Mouse (Mus musculus): ENCODE measurements around the gene Smad6.

Gene Smad6

GRCm38 (mm10) chr9:63960829-63961185, 61.1 kb downstream of the Smad6 start:
- CTCF ChIA-PET, result no interaction called here

GRCm38 (mm10) chr9:63959933-63960828, 61.7 kb downstream of the Smad6 start:
- CTCF ChIA-PET, result interaction anchor here (0.5 kb wide), 1 partner anchor 8 kb away, joined by 4 read pairs; no protein-coding TSS in a partner anchor

- CTCF ChIA-PET, result interaction anchor here (0.5 kb wide), 1 partner anchor 9 kb away, joined by 4 read pairs; no protein-coding TSS in a partner anchor
These were observed 62.5 kb downstream of the Smad6 start for GRCm38 (mm10) chr9:63959129-63959932.

GRCm38 (mm10) chr9:63958337-63959030, 63.4 kb downstream of the Smad6 start:
- CTCF ChIA-PET, result no interaction called here

GRCm38 (mm10) chr9:63957647-63958185, 64.1 kb downstream of the Smad6 start:
- CTCF ChIA-PET, result no interaction called here

GRCm38 (mm10) chr9:63956052-63956451, 65.8 kb downstream of the Smad6 start:
- CTCF ChIA-PET, result interaction anchor here (0.9 kb wide), 1 partner anchor 132 kb away, joined by 4 read pairs; no protein-coding TSS in a partner anchor

- CTCF ChIA-PET, result interaction anchor here (0.5 kb wide), 1 partner anchor 147 kb away, joined by 8 read pairs; no protein-coding TSS in a partner anchor
These were observed 68.2 kb downstream of the Smad6 start for GRCm38 (mm10) chr9:63953691-63954090.

GRCm38 (mm10) chr9:63952591-63952990, 69.3 kb downstream of the Smad6 start:
- CTCF ChIA-PET, result no interaction called here

GRCm38 (mm10) chr9:63950357-63950756, 71.5 kb downstream of the Smad6 start:
- CTCF ChIA-PET, result no interaction called here

GRCm38 (mm10) chr9:63949393-63949792, 72.5 kb downstream of the Smad6 start:
- CTCF ChIA-PET, result no interaction called here

GRCm38 (mm10) chr9:63942608-63942982, 79.3 kb downstream of the Smad6 start:
- CTCF ChIA-PET, result no interaction called here

- CTCF ChIA-PET, result no interaction called here
These were observed 79.9 kb downstream of the Smad6 start for GRCm38 (mm10) chr9:63941747-63942607.

GRCm38 (mm10) chr9:63936256-63936655, 85.6 kb downstream of the Smad6 start:
- CTCF ChIA-PET, result interaction anchor here (0.5 kb wide), 1 partner anchor 74 kb away, joined by 4 read pairs; no protein-coding TSS in a partner anchor

- CTCF ChIA-PET, result no interaction called here
These were observed 88.8 kb downstream of the Smad6 start for GRCm38 (mm10) chr9:63933068-63933467.

GRCm38 (mm10) chr9:63927340-63928049, 94.4 kb downstream of the Smad6 start:
- CTCF ChIA-PET, result no interaction called here

GRCm38 (mm10) chr9:63926377-63926776, 95.5 kb downstream of the Smad6 start:
- CTCF ChIA-PET, result no interaction called here

GRCm38 (mm10) chr9:63923190-63923717, 98.6 kb downstream of the Smad6 start:
- CTCF ChIA-PET, result no interaction called here

- CTCF ChIA-PET, result no interaction called here
These were observed 102.2 kb downstream of the Smad6 start for GRCm38 (mm10) chr9:63919708-63920107.

GRCm38 (mm10) chr9:63919001-63919555, 102.8 kb downstream of the Smad6 start:
- CTCF ChIA-PET, result interaction anchor here (1.6 kb wide), 1 partner anchor 181 kb away, joined by 4 read pairs; no protein-coding TSS in a partner anchor

All from spleen, embryonic (tissue).